Mouse (Mus musculus) lung, postnatal 0 days (tissue): ENCODE results near the gene Rsph1.

Experiments
- CTCF ChIP-seq: IDR thresholded peaks from 2 replicates; pipeline ENCODE4 v1.5.1; 2016; ENCODE audit warnings: antibody characterized with exemption, mild to moderate bottlenecking
- EP300 ChIP-seq: IDR thresholded peaks from 2 replicates; pipeline ENCODE4 v1.6.1; 2016; ENCODE audit warnings: antibody characterized with exemption, mild to moderate bottlenecking, control low read depth

- TF ChIP-seq CTCF (no peak), EP300 (no peak)
Observed at GRCm38 (mm10) chr17:31322446-31322845, 45.3 kb upstream of the Rsph1 start.
